Mouse (Mus musculus): Measurements from ENCODE around the gene Gzma. TPM values are rescaled to one million over a fixed set of nuclear protein-coding genes. Genes with fewer than 3 reads are reported as not detected.

The Gzma gene
- polyA plus RNA-seq, 1 experiment from 2014 or later, result not detected

Other genes starting within 250 kb of the Gzma start
- gene Mtrex, start 173.6 kb downstream of the Gzma start, polyA plus RNA-seq (2014; fragmentation: Nextera tagmentation; extraction: Ambion mirVana), result 70.6 and 77.9 TPM in 2 replicates
- 17.5 and 25.4 TPM in 2 replicates for gene Dhx29, start 173.5 kb downstream of the Gzma start, polyA plus RNA-seq (2014; fragmentation: Nextera tagmentation; extraction: Ambion mirVana)
- gene Ccno, start 113.2 kb downstream of the Gzma start, polyA plus RNA-seq (2014; fragmentation: Nextera tagmentation; extraction: Ambion mirVana), result 1.5 and 2.2 TPM in 2 replicates
- gene Mcidas, start 107.1 kb downstream of the Gzma start, polyA plus RNA-seq (2014; fragmentation: Nextera tagmentation; extraction: Ambion mirVana), result 0.73 and 0.94 TPM in 2 replicates
- 0.43 and 0.71 TPM in 2 replicates for gene Cdc20b, start 65.9 kb downstream of the Gzma start, polyA plus RNA-seq (2014; fragmentation: Nextera tagmentation; extraction: Ambion mirVana)
- gene Gpx8, start 54.6 kb downstream of the Gzma start, polyA plus RNA-seq (2014; fragmentation: Nextera tagmentation; extraction: Ambion mirVana), result 57.7 and 59.3 TPM in 2 replicates
- 0.96 and 1.0 TPM in 2 replicates for gene Esm1, start 108.7 kb upstream of the Gzma start, polyA plus RNA-seq (2014; fragmentation: Nextera tagmentation; extraction: Ambion mirVana)
- gene Gzmk, start 124.9 kb upstream of the Gzma start, polyA plus RNA-seq (2014; fragmentation: Nextera tagmentation; extraction: Ambion mirVana), result not detected in 2 replicates
- 0.52 TPM in 2 replicates for gene BC067074, start 192.2 kb upstream of the Gzma start, polyA plus RNA-seq (2014; fragmentation: Nextera tagmentation; extraction: Ambion mirVana)